Mouse (Mus musculus): Measurements from ENCODE around the gene Bcl2l13. TPM values are rescaled to one million over a fixed set of nuclear protein-coding genes. Genes with fewer than 3 reads are reported as not detected.

Gene Bcl2l13
- polyA plus RNA-seq, 1 experiment from 2014 or later = 33.1 TPM

GRCm38 (mm10) chr6:120937999-120938608 lies 102.1 kb downstream of the Bcl2l13 start:
- Histone ChIP-seq H3K27ac (replicated peaks; ENCODE audit: low read depth, low read length) (no peak overlapping the region), H3K4me1 (ENCODE audit: control insufficient read depth, insufficient read depth, low read length) (no peaks in the 10 kb centered on the region), H3K4me3 (replicated peaks; ENCODE audit: low read depth, low read length) (no peak overlapping the region), H3K4me2 (ENCODE audit: low read length) (no peak overlapping the region), H3K36me3 (ENCODE audit: control insufficient read depth, insufficient read depth, low read length) (peaks cover 31% of the 10 kb centered on the region), H3K9me3 (ENCODE audit: control insufficient read depth, low read length) (no peaks in the 10 kb centered on the region), H3K27me3 (ENCODE audit: control insufficient read depth, insufficient read depth, low read length) (no peaks in the 10 kb centered on the region), H3K9ac (replicated peaks; ENCODE audit: low read length) (no peak overlapping the region)
- DNase-seq (no peak), ATAC-seq (ENCODE audit: low FRiP score, low TSS enrichment) (no peak)
- WGBS = 56% methylated on average over 11 of the region's 11 CpGs

DNA sequence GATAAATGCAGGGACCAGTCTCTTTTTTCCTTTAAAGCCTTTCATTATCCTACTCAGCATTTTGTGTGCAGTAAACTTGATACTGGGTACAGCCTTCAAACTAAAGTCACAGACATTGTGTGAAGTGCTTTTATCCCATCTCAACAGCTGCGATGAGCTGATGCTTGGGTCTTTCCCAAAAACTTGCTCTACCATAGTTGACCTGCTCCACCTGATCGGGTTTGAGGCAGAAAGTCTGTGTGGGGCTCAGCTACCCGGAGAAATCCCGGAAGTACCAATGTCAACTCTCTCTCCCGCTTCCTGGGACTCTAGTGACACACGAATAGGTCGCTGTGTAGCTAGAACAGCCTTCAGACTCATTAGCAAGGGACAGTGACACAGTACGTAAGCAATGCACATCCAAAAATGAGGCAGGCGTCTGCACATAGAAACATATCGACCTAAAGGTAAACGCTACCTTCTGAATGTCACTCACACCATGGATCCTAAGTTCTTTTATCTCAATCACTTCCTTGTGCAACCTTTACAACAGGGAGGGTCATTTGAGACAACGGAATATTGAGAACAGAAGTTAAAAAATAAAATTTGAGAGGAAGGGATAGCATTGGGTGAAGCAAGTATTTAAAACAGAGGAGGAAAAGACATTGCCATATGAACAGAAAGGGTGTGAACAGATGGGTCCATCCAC lies 102.9 kb downstream of the Bcl2l13 start:
- peaks cover 23% of the 10 kb centered on the region for H3K36me3 ChIP-seq (ENCODE audit: control insufficient read depth, insufficient read depth, low read length)
- no peaks in the 10 kb centered on the region for H3K27me3 ChIP-seq (ENCODE audit: control insufficient read depth, insufficient read depth, low read length)
- no peak overlapping the region for H3K27ac ChIP-seq (replicated peaks; ENCODE audit: low read depth, low read length)
- no peak overlapping the region for H3K4me3 ChIP-seq (replicated peaks; ENCODE audit: low read depth, low read length)
- ATAC-seq (ENCODE audit: low FRiP score, low TSS enrichment) (no peak), DNase-seq (no peak)
- no peak overlapping the region for H3K4me2 ChIP-seq (ENCODE audit: low read length)
- H3K4me1 ChIP-seq (ENCODE audit: control insufficient read depth, insufficient read depth, low read length) = no peaks in the 10 kb centered on the region
- no peaks in the 10 kb centered on the region for H3K9me3 ChIP-seq (ENCODE audit: control insufficient read depth, low read length)
- no peak overlapping the region for H3K9ac ChIP-seq (replicated peaks; ENCODE audit: low read length)
- WGBS = 94% methylated on average over 12 of the region's 12 CpGs

DNA sequence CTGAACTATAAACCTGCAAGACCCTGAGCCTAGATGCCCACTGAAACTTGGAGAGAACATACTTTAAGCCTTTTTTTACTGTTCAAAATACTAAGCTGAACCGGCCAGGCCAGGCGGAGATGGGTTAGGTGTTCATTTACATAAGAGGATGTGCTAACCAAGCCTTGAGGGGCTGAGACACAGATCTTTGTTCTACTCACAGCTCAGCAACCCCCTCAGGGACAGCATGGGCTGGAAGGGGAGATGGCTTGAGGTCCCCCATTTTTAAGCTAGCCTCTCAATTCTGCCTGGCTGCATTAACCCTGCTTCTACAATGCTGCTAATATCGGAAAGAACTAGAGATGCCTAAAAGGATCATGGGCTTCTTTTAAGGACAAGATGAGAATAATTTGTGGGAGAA lies 103.8 kb downstream of the Bcl2l13 start:
- DNase-seq = no peak
- Histone ChIP-seq H3K4me1 (ENCODE audit: control insufficient read depth, insufficient read depth, low read length) (no peaks in the 10 kb centered on the region), H3K4me2 (ENCODE audit: low read length) (no peak overlapping the region), H3K4me3 (replicated peaks; ENCODE audit: low read depth, low read length) (no peak overlapping the region), H3K9ac (replicated peaks; ENCODE audit: low read length) (no peak overlapping the region), H3K36me3 (ENCODE audit: control insufficient read depth, insufficient read depth, low read length) (peaks cover 19% of the 10 kb centered on the region), H3K27ac (replicated peaks; ENCODE audit: low read depth, low read length) (no peak overlapping the region), H3K9me3 (ENCODE audit: control insufficient read depth, low read length) (no peaks in the 10 kb centered on the region), H3K27me3 (ENCODE audit: control insufficient read depth, insufficient read depth, low read length) (no peaks in the 10 kb centered on the region)
- 74% methylated on average over 3 of the region's 3 CpGs for WGBS
- no peak for ATAC-seq (ENCODE audit: low FRiP score, low TSS enrichment)

- Histone ChIP-seq H3K9ac (replicated peaks; ENCODE audit: low read length) (no peak overlapping the region), H3K27me3 (ENCODE audit: control insufficient read depth, insufficient read depth, low read length) (no peaks in the 10 kb centered on the region), H3K27ac (replicated peaks; ENCODE audit: low read depth, low read length) (no peak overlapping the region), H3K9me3 (ENCODE audit: control insufficient read depth, low read length) (no peaks in the 10 kb centered on the region), H3K4me3 (replicated peaks; ENCODE audit: low read depth, low read length) (no peak overlapping the region), H3K4me1 (ENCODE audit: control insufficient read depth, insufficient read depth, low read length) (no peaks in the 10 kb centered on the region), H3K36me3 (ENCODE audit: control insufficient read depth, insufficient read depth, low read length) (peaks cover 17% of the 10 kb centered on the region), H3K4me2 (ENCODE audit: low read length) (no peak overlapping the region)
- DNase-seq (no peak), ATAC-seq (ENCODE audit: low FRiP score, low TSS enrichment) (no peak)
- WGBS = 85% methylated on average over 7 of the region's 7 CpGs
Observed at GRCm38 (mm10) chr6:120940446-120941083, 104.6 kb downstream of the Bcl2l13 start.

- H3K27me3 ChIP-seq (ENCODE audit: control insufficient read depth, insufficient read depth, low read length) = no peaks in the 10 kb centered on the region
- no peak overlapping the region for H3K27ac ChIP-seq (replicated peaks; ENCODE audit: low read depth, low read length)
- ATAC-seq (ENCODE audit: low FRiP score, low TSS enrichment) (no peak), DNase-seq (no peak)
- no peak overlapping the region for H3K4me3 ChIP-seq (replicated peaks; ENCODE audit: low read depth, low read length)
- H3K4me1 ChIP-seq (ENCODE audit: control insufficient read depth, insufficient read depth, low read length) = no peaks in the 10 kb centered on the region
- no peak overlapping the region for H3K9ac ChIP-seq (replicated peaks; ENCODE audit: low read length)
- H3K36me3 ChIP-seq (ENCODE audit: control insufficient read depth, insufficient read depth, low read length) = peaks cover 21% of the 10 kb centered on the region
- no peaks in the 10 kb centered on the region for H3K9me3 ChIP-seq (ENCODE audit: control insufficient read depth, low read length)
- 89% methylated on average over 7 of the region's 7 CpGs for WGBS
- no peak overlapping the region for H3K4me2 ChIP-seq (ENCODE audit: low read length)
Observed at GRCm38 (mm10) chr6:120941084-120941481, 105.1 kb downstream of the Bcl2l13 start.

DNA sequence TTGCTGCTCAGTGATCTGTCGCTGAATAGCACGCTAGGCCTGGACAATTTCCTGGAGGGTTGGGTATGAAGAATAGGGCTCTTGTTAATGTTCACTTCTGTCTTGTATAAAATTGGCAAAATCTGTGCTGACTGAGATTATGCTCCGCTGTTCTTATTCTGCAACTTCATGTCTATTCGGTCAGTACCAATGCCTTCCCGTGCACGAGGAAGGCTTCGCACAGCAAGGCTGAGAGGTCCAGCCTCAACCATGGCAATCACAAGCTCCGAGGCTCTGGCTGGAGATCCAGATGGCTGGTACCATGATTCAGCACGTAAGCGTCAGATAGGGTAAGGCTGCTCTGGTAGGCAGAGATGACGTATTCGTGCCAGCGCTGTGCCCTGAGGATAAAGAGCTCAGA lies 105.6 kb downstream of the Bcl2l13 start:
- 96% methylated on average over 13 of the region's 13 CpGs for WGBS
- H3K27me3 ChIP-seq (ENCODE audit: control insufficient read depth, insufficient read depth, low read length) = no peaks in the 10 kb centered on the region
- no peak overlapping the region for H3K9ac ChIP-seq (replicated peaks; ENCODE audit: low read length)
- ATAC-seq (ENCODE audit: low FRiP score, low TSS enrichment) = no peak
- no peak overlapping the region for H3K27ac ChIP-seq (replicated peaks; ENCODE audit: low read depth, low read length)
- no peak overlapping the region for H3K4me2 ChIP-seq (ENCODE audit: low read length)
- H3K4me1 ChIP-seq (ENCODE audit: control insufficient read depth, insufficient read depth, low read length) = no peaks in the 10 kb centered on the region
- DNase-seq = no peak
- H3K36me3 ChIP-seq (ENCODE audit: control insufficient read depth, insufficient read depth, low read length) = peaks cover 26% of the 10 kb centered on the region
- no peak overlapping the region for H3K4me3 ChIP-seq (replicated peaks; ENCODE audit: low read depth, low read length)
- no peaks in the 10 kb centered on the region for H3K9me3 ChIP-seq (ENCODE audit: control insufficient read depth, low read length)

Small RNA genes lying within 50 kb of the gene (microRNA-seq; reads per million reads assigned to microRNA genes)
- not detected for gene Gm25193

Other genes with a start within 250 kb of the Bcl2l13 start
- 3.8 and 5.2 TPM in 2 replicates for gene Cecr2, start 169.8 kb upstream of the Bcl2l13 start, polyA plus RNA-seq (2014; fragmentation: Nextera tagmentation; extraction: Ambion mirVana)
- 8.3 and 10.8 TPM in 2 replicates for gene Slc25a18, start 62.6 kb upstream of the Bcl2l13 start, polyA plus RNA-seq (2014; fragmentation: Nextera tagmentation; extraction: Ambion mirVana)
- gene Atp6v1e1, start 13.4 kb upstream of the Bcl2l13 start, polyA plus RNA-seq (2014; fragmentation: Nextera tagmentation; extraction: Ambion mirVana) = 263 and 300 TPM in 2 replicates
- 41.7 and 46.4 TPM in 2 replicates for gene Bid, start 80.6 kb downstream of the Bcl2l13 start, polyA plus RNA-seq (2014; fragmentation: Nextera tagmentation; extraction: Ambion mirVana)